Mouse (Mus musculus) MN1 (cell line): ENCODE data around the gene Dock3.

Experiments used
- DNase-seq: peaks from one replicate; pipeline ENCODE4 v3.0.0-alpha.2; 2016; ENCODE audit warnings: low spot score

Gene Dock3

DNA sequence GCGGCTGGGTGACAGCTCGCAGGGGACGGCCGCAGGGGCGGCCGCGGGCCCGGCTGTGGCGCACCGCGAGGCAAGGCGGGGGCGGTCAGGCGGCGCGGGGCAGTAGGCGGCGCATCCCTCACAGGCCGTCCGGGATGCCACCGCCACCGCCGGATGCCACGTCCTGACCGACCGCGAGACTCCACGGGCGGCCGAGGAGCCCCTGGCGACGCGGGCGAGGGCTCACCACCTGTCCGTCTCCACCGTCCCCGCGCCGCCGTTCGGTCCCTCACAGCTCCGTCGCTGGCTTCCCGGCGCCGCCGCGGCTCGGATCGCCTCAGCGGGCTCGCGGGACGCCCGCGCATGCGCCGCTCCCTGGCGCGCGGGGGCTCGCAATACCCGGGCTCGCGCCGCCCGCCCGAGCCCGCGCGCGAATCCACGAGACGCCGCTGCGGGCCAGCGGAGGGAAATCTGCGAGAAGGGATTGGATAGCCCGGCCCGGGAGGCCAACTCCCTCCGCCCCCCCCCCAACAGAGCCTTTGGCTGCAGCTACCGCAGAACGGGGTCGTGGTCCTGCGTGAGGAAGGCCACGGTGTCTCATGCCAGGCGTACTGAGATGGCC is at the start of gene Dock3:
Gene Dock3 (minus strand): TSS at position 371 of the 601 bp plus-strand sequence.
- no peak for DNase-seq

DNA sequence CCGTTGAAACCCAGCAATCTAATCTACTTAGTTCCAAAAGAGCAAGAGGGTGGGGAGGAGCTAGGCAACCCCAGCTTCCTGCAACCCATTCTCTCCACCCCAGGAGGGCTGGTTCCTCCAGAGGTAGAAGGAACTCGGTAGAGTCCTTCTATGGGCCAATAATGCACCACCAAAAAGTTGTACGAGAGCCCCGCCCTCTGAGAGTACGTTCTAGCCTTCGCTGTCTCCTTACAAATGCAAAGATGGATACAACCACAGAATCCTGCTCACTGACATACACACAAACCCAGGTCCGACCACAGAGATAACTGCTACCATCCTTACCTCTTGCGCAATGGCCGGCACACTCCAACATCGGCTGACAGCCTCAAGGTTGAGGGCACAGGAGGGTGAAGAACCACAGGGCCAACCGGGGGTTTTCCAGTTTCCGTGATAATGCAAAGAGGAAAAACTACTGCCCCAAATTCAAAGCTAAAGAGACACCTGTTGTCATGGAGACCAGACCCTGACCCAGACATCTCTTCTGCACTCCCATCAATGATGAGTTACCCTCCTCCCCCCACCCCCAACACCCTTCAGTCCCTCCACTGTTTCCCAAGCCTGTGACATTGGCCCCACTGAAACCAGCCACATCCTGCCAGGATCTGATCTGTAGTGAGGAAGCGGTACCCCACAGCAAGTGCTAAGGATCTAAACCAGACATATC is 48.8 kb upstream of the Dock3 start:
- no peak for DNase-seq

DNA sequence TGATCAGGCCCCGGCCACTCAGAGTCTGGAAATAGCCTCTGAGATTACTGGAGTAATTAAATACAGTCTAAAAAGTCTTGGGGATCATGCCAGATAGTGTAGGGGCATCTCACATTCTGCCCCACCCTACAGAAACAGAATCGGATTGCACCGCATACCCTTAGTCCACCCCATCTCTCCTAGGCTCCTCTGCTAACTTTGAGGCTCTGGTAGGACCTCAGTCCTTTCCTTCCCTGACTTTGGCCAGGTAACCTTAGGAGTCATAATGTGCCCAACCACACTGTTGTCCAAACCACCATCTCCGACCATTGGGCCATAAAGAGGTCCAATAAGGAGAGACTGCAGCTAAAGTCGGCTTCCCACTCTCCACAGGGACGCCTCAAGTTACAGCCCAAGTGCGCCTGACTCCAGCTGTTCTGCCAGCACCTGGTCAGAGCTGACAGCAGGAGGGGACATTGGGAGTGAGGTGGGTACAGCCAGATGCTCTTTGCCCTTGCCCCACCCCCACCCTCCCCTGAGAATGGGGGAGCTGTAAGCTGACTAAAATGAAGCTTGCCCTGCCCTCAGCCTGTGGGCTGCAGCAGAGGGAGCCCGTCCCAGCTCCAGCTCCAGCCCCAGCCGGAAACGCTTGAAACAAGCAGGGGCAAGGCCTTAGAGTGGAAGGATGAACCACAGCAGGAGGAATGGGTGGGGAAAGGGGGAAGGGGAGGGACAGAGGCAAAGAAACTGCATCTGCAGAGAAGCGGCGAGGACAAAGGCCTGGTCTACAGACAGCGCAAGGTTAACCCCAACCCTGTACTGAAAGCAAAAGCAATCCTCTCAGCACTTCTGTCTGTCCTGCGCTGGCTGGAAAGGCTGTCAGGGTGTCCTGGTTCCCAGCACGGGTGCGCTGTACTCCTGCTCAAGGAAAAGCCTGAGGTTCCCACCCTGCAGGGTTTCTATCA is 47.9 kb upstream of the Dock3 start:
- peak; percentile 32 for DNase-seq

DNA sequence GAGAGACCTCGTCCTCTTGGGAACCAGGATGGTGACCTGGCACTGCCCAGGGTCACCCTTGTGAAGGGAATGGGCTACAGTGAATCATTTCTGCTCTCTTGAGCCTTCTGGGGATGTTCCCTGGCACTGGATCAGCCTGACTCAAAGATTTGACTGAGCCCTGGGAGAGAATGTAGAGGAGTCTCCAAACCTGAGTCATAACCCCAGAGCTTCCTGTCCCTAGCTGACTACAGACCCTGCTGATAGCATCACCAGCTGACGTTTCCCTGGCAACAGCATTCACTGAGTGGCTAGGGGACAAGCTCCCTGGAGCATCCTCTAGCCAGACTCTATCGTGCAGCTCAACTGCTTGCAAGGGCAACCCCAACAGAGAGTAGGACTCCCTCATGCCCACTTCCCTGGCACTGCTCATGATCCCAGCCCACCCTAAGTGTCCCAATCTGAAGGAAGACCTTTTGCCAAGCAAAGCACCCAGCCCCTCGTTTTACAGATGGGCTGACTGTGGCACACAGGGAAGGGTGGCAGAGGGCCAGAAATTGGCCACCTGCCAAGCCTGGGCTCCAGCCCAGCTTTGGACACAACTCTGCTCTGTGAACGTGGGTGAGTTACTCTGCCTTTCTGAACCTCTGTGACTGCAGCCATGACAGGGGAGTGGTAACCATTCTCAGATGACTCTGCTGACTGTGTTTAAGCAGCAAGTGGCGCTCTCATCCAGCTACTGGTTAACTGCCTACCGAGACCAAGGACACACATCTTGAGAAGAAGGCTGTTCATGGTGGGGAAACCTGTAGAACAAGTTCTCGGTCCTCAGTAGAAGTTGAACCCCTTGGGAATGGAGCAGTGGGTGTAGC is 47.0 kb upstream of the Dock3 start:
- peak; percentile 95 for DNase-seq

DNA sequence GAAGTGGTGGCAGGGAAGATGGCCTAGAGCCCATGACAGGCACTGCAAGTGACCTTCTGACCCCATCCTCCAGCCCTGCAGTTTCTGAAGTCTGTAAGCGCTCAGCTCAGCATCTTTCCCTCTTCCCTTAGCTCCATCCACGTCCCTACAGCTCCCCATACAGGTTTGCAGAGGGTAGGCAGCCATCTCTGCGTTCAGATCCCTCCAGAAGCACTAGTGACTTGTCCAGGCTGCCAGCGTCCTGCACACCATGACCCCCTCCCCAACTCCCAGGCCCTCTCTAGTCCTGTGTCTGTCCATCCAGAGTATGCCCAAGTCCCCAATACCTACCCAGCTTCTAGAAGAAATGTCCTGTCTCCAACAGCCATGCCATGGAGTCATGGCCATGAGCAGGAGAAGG is 46.4 kb upstream of the Dock3 start:
- peak; percentile 48 for DNase-seq

DNA sequence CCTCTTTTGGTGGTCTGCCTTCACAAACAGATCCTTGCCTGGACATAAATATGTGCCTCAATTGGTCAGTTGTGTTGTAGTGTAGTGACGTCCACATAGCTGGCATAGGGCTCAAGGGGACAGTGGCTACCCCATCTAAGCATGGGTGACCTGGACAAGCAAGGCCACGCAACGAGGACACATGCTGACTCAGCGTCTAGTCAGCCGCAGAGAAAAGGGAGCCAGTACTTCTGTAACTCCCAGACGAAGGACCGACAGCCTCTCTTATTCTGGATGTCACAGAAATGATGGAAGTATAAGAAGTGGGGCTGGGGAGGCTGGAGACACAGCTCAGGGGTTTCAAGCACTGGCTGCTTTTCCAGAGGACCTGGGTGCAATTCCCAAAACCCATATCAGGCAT is 45.9 kb upstream of the Dock3 start:
- no peak for DNase-seq

DNA sequence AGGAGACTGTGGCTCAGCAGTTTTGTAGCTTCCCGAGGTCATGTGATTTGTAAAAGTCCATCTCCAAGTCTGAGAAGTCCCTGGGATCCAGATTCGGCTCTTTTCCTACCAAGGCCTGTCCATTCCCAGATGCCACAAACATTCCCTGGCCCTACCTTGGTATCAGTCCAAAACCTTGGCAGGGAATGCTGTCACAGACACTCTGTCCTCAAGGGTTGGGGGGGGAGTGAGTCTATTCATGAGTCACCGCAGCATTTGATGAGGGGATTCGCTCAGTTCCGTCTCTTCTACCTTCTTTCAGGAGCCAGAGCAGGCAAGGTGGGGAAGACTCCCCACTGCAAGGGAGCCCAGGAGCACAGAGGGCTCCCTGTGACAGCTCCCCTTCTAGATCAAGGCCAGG is 44.0 kb upstream of the Dock3 start:
- DNase-seq: peak; percentile 46

DNA sequence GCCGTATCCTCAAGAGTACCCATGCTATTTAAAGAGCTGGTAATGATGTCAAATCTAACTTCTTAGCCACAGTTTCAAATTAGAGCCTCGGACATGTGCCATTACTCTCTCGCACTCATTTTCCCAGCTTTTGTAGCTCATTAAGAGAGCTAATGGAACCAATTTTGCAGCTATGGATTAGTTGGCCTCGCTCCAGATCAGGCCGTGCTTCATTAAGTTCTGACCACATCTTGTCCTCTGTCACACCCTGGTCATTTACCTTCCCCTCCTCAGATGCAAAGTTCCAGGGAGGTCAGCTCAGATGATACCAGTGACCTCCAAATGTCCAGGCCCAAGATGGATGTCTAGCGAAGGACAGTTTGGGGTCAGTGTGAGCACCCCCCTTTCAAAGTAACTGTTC is 43.0 kb upstream of the Dock3 start:
- no peak for DNase-seq

DNA sequence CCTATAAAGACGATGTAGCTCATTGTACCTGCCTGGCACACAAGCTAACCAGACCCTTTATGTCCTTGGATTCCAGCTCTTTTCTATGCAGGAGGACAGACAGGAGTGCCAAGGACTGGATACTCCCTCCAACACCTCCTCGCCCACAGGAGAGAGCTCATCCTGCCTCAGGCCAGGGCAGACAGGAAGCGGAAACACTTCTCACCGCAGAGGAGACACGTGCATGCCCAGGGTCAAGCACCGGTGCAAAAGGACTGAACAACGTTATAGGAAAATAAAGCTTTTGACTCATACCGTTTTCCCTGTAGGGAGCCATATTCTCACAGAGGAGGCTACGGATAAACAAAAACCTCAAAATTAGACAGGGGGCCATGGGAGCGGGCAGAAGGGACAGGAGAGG is 41.5 kb upstream of the Dock3 start:
- no peak for DNase-seq

DNA sequence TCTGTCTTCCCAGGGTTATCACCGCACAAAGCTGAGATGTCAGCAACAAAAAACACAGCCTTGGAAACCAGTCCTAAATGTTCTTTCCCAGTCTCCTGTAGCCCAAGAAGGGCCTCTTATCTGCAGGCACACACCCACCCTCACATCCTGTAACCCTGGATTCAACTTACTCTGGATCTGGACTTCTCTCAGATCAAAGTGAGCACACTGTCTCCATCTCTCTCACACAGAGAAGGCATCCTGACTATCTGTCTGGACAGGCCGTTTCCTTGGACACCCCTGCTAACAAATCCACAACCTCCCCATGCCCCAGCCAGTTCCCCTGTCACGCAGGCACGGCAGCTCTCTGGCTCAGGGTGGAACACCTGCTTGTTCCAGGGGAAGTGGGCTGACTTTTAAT is 40.6 kb upstream of the Dock3 start:
- no peak for DNase-seq

DNA sequence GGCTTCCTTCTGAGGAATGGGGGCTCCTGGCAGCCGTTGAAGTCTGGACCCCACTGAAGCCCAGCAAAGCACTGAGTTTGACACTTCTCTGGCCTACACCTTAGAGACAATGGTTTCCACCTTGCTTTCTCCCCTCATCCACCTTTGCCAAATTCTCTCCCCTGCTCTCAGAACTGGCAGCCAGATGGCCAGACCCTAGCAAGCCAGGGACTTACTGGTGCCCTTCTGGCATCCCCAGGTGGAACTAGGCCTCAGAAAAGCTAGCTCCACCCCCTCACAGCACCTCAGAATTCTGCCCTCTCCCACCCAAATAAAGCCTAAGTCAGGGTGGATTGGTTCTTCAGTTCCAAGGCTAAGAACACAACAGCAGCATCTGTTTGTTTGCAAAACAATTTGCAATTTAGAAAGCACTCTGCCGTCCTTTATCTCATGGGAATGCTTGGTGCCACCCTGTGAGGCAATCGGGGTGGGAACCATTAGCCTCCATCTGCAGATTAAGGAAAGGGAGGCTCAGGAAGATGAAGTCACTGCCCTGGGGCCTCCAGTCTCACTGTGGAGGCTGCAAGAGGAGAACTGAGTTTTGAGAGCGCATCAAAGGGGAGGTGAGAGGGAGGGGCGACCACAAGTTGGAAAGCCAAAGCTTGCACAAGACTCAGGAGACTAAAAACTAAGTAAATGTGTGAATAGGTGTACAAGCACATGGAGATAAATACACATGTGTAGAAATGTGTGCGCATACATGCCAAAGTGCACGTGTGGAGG is 39.6 kb upstream of the Dock3 start:
- no peak for DNase-seq

DNA sequence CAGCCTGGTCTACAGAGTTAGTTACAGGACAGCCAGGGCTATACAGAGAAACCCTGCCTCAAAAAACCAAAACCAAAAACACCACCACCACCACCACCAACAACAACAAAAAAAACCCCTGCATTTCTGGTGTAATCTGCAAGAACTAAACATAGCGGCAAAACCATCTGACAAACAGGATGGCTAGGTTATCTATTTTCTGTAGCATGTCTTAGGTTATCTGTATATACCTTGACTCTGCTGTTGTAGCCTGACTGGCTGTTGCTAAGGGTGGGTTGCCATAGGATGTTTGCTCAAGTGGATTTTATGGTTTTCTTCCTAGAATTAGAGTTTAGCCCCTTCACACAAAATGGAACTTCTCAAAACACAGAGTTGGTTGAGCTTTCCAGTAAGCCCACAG is 38.1 kb upstream of the Dock3 start:
- no peak for DNase-seq

DNA sequence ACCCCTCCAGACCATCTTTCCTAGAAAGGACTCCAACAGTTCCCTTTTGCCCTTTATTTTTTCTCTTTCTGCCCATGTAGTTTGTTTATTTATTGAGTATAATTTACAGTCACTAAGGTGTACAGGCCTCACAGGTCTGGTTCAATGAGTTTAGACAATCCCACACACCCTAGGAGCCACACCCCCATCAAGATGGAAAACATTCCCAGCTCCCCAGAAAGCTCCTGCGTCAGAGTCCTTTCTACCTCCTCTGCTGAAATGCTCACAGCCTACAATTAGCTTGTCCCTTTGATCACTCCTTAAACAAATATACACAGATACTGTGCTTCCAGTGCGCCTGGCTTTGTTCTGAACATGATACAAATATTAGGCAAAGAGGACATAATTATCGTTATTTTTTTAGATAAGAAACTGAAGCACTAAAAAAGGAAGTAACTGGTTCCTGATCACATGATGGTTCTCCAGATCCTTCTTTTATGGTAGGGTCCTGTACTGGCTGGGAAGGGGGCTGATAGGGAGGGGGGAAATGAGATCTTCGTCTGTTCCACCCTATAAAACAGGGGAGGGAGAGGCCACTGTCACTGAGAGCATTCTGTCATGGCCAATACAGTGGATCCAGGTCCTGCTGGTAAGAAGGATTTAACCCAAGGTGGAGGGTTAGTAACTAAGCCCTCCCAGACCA is 36.2 kb upstream of the Dock3 start:
- no peak for DNase-seq

DNA sequence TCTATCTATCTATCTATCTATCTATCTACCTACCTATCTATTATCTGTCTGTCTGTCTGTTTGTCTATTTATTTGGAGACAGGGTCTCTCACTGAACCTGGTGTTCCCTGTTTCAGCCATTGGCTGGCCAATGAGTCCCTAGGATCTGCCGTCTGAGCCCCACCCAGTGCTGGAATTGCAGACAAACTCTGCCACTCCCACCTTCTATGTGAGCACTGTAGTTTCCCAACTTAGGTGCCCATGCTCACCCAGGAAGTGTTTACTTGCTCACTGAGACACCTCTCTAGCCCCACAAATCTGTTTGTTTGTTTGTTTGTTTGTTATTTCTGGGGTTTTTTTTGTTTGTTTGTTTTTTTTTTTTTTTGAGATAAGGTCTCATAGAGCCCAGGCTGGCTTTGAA is 35.3 kb upstream of the Dock3 start:
- DNase-seq: no peak

DNA sequence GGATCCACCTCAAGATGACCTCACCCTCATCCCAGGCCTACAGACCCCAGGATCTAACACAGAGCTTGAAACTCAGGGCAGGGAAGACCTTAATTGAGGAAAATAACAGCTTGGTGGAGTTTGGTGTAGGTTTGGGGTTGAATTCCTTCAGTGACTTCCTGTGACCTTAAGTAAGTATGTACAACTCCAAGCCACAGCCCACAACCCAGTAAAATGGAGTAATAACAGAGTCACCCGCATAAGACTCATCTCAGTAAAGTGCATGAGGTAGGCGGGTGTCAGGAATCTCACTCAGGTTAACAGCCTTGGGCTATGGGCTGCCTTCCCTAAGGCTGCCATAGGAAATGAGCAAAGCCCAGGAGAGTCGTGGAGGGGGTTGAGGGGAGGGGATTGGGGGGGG is 33.0 kb upstream of the Dock3 start:
- DNase-seq: no peak

DNA sequence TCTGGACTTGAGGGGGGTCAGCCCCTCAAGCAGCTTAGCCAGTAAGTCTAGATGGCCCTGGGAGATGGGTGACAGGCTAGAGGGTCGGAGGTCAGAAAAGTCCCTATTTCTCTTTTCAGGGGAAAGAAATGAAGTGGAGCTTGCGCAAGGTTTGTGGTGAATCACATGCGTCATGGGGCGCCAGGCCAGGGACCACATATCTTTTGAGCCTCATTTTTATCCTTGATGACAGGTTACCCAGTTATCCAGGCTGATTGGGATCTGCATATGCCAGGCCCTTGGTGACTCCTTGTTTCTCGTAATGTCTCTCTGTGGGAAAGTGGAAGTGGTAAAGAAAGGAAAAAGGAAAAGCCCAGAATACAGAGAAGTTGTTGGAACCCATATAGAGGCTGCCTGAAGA is 32.2 kb upstream of the Dock3 start:
- DNase-seq: no peak

DNA sequence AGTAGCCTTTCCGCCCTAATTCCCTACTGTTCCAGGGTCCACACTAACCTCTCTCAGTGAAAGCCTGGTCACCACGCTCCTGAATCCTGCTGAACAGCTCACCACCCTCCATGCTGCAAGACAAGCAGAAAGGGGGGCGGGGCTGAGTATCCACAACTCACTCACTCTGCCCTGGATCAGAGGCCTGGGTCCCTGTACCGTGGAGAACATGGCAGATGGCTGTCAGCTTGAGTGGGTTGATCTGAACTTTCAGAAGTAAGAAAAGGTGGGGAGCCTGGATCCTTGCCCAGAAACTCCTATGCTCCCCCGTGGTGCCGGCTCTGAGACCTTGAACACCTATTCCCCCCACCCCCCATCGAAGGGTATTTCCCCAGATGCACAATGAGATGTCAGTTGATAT is 30.7 kb upstream of the Dock3 start:
- DNase-seq: no peak

DNA sequence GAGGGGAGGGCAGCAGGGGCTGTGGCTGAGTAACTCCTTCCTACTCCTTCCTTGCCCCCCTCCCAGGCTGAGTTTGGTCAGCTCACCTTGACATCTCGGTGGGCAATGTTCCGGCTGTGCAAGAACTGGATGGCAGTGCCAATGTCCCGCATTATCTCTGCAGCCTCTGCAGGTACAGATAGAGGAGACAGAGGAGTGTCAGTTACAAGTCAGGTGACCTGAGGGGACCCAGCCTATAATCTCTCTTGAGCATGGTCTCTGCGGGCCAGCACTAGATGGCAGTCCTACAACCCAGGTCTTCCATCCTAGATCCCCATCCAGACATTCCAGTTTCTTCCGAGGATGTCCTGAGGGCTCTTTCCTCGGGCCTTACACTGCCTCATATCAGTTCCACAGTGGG is 30.1 kb upstream of the Dock3 start:
- DNase-seq: no peak

DNA sequence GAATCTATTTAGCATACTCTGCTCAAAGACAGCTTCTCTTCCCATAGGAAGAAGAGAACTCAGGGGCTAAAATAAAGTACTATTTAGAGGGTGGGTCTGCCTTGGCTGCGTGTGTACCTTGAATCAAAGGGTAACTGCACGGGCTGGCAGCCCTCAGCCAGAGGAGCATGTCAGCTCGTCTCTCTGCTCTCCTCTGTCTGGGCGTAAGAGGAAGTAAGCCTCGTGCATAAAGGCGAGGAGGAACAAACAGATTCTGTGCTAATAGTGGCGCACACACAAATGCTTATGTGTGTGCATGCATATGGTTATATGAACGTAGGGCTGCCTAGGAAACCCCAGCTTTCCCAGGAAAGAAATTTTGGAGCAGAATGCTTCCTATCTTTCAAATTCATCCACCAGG is 29.1 kb upstream of the Dock3 start:
- no peak for DNase-seq

DNA sequence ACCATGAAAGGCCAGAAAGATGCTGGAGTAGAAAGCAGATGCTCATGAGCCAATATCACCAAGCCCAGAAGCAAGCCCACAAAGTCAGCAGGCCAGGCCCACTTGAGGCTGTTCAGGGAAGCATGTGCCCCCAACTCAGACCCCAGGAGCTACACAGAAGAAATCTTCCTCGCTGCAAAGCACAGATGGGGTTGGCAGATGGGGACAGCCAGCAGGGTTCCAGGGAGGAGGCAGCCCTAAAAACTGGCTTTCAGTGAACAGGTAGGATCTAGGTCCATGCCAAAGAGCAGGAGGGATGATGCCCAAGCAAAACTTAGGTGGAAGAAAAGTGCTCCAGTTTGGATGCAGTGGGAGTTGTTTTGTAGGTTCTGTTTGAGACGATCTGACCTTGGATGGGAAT is 28.7 kb upstream of the Dock3 start:
- DNase-seq: no peak

DNA sequence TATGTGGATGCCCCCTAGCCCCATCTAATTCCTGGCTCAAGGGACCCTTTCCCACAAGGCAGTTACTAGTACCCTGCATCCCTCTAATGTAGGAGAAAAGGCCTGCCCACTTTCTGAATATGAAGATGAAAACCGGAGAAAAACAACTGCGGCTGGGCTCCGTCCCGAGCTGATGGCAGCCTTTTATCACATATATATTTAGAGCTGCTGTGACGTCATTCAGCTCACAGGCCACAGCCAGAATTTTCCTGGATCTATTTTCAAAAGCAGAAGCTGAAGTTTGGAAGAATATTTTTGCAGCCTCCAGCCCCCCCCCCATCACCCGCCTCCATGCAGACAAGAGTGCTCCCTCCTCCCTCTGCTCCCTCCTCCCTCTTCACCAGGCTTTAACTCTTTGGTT is 27.9 kb upstream of the Dock3 start:
- no peak for DNase-seq
